Mouse (Mus musculus): ENCODE data around the gene Ddx52. TPM values are rescaled to one million over a fixed set of nuclear protein-coding genes. Genes with fewer than 3 reads are reported as not detected.

The Ddx52 gene
- polyA plus RNA-seq, 1 experiment: 0.95 TPM

DNA sequence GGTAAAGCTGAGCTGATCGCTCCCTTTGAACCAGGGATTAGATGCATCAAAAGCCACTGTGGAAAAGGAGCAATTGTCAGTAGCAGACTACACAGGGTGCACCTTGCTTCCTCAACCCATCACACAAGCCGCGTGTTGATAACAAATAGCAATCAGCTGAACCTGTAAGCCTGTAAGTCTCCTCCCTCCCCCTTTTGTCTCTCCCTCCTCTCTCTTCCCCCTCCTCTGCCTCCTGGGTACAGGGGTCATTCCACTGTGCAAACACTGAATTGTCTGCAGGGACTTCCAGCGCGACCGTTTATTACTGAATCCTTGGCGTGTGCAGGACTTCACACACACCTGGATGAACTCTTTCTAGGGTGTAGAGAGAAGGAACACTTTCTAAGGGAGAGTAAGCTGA, 33.5 kb upstream of the Ddx52 start:
- Histone ChIP-seq H3K27ac (ENCODE audit: insufficient read depth, low read depth, low read length) (no peak overlapping the region), H3K4me3 (ENCODE audit: low read depth, low read length) (no peak overlapping the region), H3K4me1 (ENCODE audit: control insufficient read depth, insufficient read depth, insufficient read length, low read length) (peaks cover 6% of the 10 kb centered on the region; the same call in 1 of the 2 replicates), H3K36me3 (ENCODE audit: control insufficient read depth, insufficient read depth, low read length) (peaks cover 10% of the 10 kb centered on the region; the same call in 1 of the 2 replicates), H3K27me3 (ENCODE audit: control insufficient read depth, insufficient read depth, low read length) (no peaks in the 10 kb centered on the region)
- no peak for TF ChIP-seq POLR2A (IDR thresholded peaks at IDR 0.05; ENCODE audit: low read depth, low read length)
- TF ChIP-seq CTCF (IDR thresholded peaks at IDR 0.05; ENCODE audit: extremely low read depth, insufficient read length, insufficient replicate concordance, low read depth, low read length): no peak
- WGBS: 14% methylated on average over 7 of the region's 7 CpGs

DNA sequence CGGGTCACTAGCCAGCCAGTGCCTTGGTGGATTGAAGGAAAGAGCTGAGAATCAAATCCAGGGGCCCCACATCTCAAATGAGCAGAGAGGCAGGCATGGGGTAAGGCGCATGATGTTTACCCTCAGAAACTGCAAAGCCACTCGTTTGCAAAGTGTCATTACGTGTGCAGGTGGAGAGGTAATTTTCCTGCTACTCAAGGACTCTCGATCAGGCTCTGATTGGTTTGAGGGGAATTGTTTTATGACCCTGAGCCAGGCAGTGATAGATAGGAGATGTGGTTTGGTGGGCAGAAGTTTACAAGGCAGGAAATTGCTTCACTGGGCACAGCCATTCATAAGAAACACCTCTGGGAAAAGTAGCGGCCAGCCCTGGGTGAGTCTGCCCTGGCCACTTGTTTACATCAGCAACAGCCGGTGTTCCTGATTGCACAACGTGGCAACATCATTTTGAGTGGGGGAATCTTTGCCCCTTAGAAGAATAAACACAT, 28.0 kb upstream of the Ddx52 start:
- peak overlapping the region; percentile 24; the same call in 1 of the 2 replicates for H3K27ac ChIP-seq (ENCODE audit: insufficient read depth, low read depth, low read length)
- 9% methylated on average over 8 of the region's 8 CpGs for WGBS
- TF ChIP-seq CTCF (IDR thresholded peaks at IDR 0.05; ENCODE audit: extremely low read depth, insufficient read length, insufficient replicate concordance, low read depth, low read length): no peak
- TF ChIP-seq POLR2A (IDR thresholded peaks at IDR 0.05; ENCODE audit: low read depth, low read length): no peak
- H3K36me3 ChIP-seq (ENCODE audit: control insufficient read depth, insufficient read depth, low read length): no peaks in the 10 kb centered on the region
- H3K4me1 ChIP-seq (ENCODE audit: control insufficient read depth, insufficient read depth, insufficient read length, low read length): peaks cover 15% of the 10 kb centered on the region
- H3K27me3 ChIP-seq (ENCODE audit: control insufficient read depth, insufficient read depth, low read length): no peaks in the 10 kb centered on the region
- H3K4me3 ChIP-seq (ENCODE audit: low read depth, low read length): no peak overlapping the region

DNA sequence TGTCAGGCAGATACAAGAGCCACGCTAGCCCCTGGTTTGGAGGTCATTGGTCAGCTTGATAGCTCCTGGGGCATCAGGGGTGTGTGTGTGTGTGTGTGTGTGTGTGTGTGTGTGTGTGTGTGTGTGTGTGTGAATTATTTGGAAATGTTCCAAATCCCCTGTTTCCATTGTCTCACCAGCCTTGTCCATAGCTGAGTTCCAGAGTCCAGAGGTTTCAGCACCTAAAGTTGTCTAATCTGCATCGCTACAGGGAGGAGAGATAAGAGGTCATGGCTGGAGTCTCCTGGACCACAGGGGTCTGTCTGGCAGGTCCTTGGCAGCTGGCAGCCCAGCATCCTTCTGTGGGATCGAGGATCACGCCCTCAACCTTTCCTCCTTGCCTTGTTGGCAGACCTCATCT, 27.4 kb upstream of the Ddx52 start:
- Histone ChIP-seq H3K27me3 (ENCODE audit: control insufficient read depth, insufficient read depth, low read length) (no peaks in the 10 kb centered on the region), H3K4me1 (ENCODE audit: control insufficient read depth, insufficient read depth, insufficient read length, low read length) (peaks cover 15% of the 10 kb centered on the region), H3K4me3 (ENCODE audit: low read depth, low read length) (no peak overlapping the region), H3K36me3 (ENCODE audit: control insufficient read depth, insufficient read depth, low read length) (no peaks in the 10 kb centered on the region), H3K27ac (ENCODE audit: insufficient read depth, low read depth, low read length) (peak overlapping the region; percentile 24; the same call in 1 of the 2 replicates)
- 41% methylated on average over 4 of the region's 4 CpGs for WGBS
- TF ChIP-seq POLR2A (IDR thresholded peaks at IDR 0.05; ENCODE audit: low read depth, low read length) (no peak), CTCF (IDR thresholded peaks at IDR 0.05; ENCODE audit: extremely low read depth, insufficient read length, insufficient replicate concordance, low read depth, low read length) (no peak)

DNA sequence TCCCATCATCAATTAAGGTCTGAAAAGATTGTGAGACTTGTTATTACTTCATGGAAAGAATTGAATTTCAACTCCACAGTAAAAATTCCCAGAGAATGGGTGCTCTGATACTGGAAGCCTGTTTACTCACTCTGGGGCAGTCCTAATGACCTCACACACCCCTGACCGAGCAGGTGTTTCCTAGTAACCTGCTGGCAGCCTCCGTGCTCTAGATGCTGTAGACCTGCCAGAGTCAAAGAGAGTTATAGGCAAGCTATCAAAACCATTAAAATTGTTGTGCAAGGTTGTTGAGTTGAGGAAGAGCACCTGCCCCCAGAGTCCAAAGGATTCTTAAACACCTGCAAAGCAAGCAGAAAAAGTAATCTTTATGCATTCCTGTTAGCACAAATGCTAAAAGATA, 19.3 kb upstream of the Ddx52 start:
- H3K27ac ChIP-seq (ENCODE audit: insufficient read depth, low read depth, low read length): no peak overlapping the region
- 19% methylated on average over 2 of the region's 2 CpGs for WGBS
- no peaks in the 10 kb centered on the region for H3K4me1 ChIP-seq (ENCODE audit: control insufficient read depth, insufficient read depth, insufficient read length, low read length)
- no peak for TF ChIP-seq CTCF (IDR thresholded peaks at IDR 0.05; ENCODE audit: extremely low read depth, insufficient read length, insufficient replicate concordance, low read depth, low read length)
- no peak for TF ChIP-seq POLR2A (IDR thresholded peaks at IDR 0.05; ENCODE audit: low read depth, low read length)
- no peak overlapping the region for H3K4me3 ChIP-seq (ENCODE audit: low read depth, low read length)
- H3K36me3 ChIP-seq (ENCODE audit: control insufficient read depth, insufficient read depth, low read length): no peaks in the 10 kb centered on the region
- H3K27me3 ChIP-seq (ENCODE audit: control insufficient read depth, insufficient read depth, low read length): no peaks in the 10 kb centered on the region

DNA sequence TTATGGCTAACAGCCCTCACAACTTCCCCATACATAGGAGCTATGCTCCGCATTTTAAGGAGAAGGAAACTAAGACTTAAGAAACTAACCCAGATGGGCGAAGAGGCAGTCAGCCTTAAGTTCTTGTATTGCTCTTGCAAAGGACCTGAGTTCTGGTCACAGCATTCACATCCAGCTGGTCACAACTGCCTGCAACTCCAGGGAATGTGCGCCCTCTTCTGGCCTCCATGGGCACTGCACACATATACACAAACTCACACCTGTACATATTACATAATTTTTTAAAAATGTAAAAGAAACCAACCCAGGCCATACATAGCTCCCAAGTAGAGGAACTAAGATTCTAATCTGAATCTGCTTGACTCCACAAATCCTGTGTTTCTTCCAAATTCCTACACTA, 14.8 kb upstream of the Ddx52 start:
- no peaks in the 10 kb centered on the region for H3K36me3 ChIP-seq (ENCODE audit: control insufficient read depth, insufficient read depth, low read length)
- TF ChIP-seq POLR2A (IDR thresholded peaks at IDR 0.05; ENCODE audit: low read depth, low read length) (no peak), CTCF (IDR thresholded peaks at IDR 0.05; ENCODE audit: extremely low read depth, insufficient read length, insufficient replicate concordance, low read depth, low read length) (peak; percentile 76; the same call in 1 of the 2 replicates)
- H3K27ac ChIP-seq (ENCODE audit: insufficient read depth, low read depth, low read length): no peak overlapping the region
- no peaks in the 10 kb centered on the region for H3K27me3 ChIP-seq (ENCODE audit: control insufficient read depth, insufficient read depth, low read length)
- H3K4me1 ChIP-seq (ENCODE audit: control insufficient read depth, insufficient read depth, insufficient read length, low read length): no peaks in the 10 kb centered on the region
- H3K4me3 ChIP-seq (ENCODE audit: low read depth, low read length): no peak overlapping the region
- WGBS: 69% methylated on average over 3 of the region's 3 CpGs

DNA sequence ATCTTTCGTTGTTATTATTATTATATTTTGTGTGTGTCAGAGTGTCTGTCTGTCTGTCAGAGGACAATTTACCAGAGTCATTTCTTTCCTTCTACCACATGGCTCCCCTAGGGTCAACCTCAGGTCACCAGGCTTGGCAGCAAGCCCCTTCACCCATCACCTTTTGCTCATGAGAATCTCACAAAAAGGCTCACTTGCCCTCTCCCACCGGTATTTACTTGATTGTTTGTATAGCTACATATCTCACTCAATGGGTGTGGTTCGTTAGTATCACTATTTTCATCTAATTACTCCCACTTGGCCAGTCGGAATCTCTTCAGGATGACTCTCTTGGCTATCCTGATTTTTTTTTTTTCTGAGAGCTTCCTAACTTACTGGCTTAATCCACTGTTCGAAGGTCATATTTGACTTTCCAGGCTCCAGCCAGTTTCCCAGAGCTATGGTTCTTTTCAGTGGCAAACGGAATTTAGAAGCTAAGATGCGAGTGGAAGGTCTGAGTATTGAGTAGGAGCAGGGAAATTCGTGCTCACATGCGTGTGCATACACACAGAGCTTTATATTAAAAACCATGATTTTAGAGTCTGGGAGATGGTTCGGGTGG, 9.3 kb upstream of the Ddx52 start:
- Histone ChIP-seq H3K4me1 (ENCODE audit: control insufficient read depth, insufficient read depth, insufficient read length, low read length) (peaks cover 2% of the 10 kb centered on the region; the same call in 1 of the 2 replicates), H3K4me3 (ENCODE audit: low read depth, low read length) (no peak overlapping the region), H3K27ac (ENCODE audit: insufficient read depth, low read depth, low read length) (no peak overlapping the region), H3K27me3 (ENCODE audit: control insufficient read depth, insufficient read depth, low read length) (no peaks in the 10 kb centered on the region), H3K36me3 (ENCODE audit: control insufficient read depth, insufficient read depth, low read length) (no peaks in the 10 kb centered on the region)
- TF ChIP-seq POLR2A (IDR thresholded peaks at IDR 0.05; ENCODE audit: low read depth, low read length): no peak
- TF ChIP-seq CTCF (IDR thresholded peaks at IDR 0.05; ENCODE audit: extremely low read depth, insufficient read length, insufficient replicate concordance, low read depth, low read length): no peak
- 31% methylated on average over 10 of the region's 10 CpGs for WGBS

DNA sequence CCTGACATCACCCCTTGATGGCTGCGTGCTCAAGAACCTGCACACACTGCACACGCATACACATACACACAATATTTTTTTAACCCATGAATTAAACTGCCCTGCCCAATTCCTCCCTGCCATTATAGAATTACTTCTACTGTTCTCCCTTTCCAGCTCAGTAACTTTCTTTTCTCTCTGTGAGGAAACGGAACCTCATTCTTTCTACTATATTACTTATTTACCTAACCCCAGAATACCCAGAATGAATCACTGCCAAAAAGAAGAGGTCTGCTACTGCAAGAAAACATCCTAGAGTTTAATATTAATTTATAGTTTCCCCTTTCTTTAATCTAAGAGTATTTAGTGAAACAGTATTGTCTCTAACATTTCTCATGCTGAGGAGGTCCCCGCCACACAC, 8.5 kb upstream of the Ddx52 start:
- WGBS: 60% methylated on average over 4 of the region's 4 CpGs
- H3K4me3 ChIP-seq (ENCODE audit: low read depth, low read length): no peak overlapping the region
- TF ChIP-seq CTCF (IDR thresholded peaks at IDR 0.05; ENCODE audit: extremely low read depth, insufficient read length, insufficient replicate concordance, low read depth, low read length): no peak
- TF ChIP-seq POLR2A (IDR thresholded peaks at IDR 0.05; ENCODE audit: low read depth, low read length): no peak
- no peaks in the 10 kb centered on the region for H3K27me3 ChIP-seq (ENCODE audit: control insufficient read depth, insufficient read depth, low read length)
- H3K27ac ChIP-seq (ENCODE audit: insufficient read depth, low read depth, low read length): no peak overlapping the region
- H3K4me1 ChIP-seq (ENCODE audit: control insufficient read depth, insufficient read depth, insufficient read length, low read length): peaks cover 2% of the 10 kb centered on the region; the same call in 1 of the 2 replicates
- H3K36me3 ChIP-seq (ENCODE audit: control insufficient read depth, insufficient read depth, low read length): no peaks in the 10 kb centered on the region
